Mouse (Mus musculus) heart, embryonic 14.5 days (tissue): Measurements from ENCODE around the gene Pgm2l1. TPM values are rescaled to one million over a fixed set of nuclear protein-coding genes. Genes with fewer than 3 reads are reported as not detected.

Experiments used
- ATAC-seq: fragments of 200-750 bp; cut with Nextera tagmentation; 2 replicates; pipeline ENCODE4 v1.8.0; 2017; ENCODE audit warnings: low read depth, moderate TSS enrichment; ENCODE audit not compliant: insufficient number of reproducible peaks, insufficient read depth, low FRiP score
- H3K27ac ChIP-seq, 2 experiments: fragments of 200-500 bp in 1 of 2; fragments of 300-500 bp in 1 of 2; sonication (generic) in 1 of 2; replicated peaks in 1 of 2; 2 replicates each; pipeline ENCODE4 v1.5.1; 2012 to 2014; ENCODE audit warnings: low read depth in 2 of 2, low read length in 2 of 2, control low read depth in 1 of 2, mild to moderate bottlenecking in 1 of 2, mixed read lengths in 1 of 2; ENCODE audit not compliant: control insufficient read depth in 1 of 2, insufficient read depth in 1 of 2
- H3K27me3 ChIP-seq: fragments of 300-500 bp; sonication (generic); 2 replicates; pipeline ENCODE4 v1.6.1; 2014; ENCODE audit warnings: mild to moderate bottlenecking, low read length, control low read depth; ENCODE audit not compliant: control insufficient read depth, insufficient read depth
- H3K36me3 ChIP-seq: fragments of 300-500 bp; sonication (generic); 2 replicates; pipeline ENCODE4 v1.6.1; 2014; ENCODE audit warnings: mild to moderate bottlenecking, control low read depth, low read length, mixed read lengths; ENCODE audit not compliant: control insufficient read depth, insufficient read depth
- H3K4me1 ChIP-seq, 2 experiments: fragments of 200-500 bp in 1 of 2; fragments of 300-500 bp in 1 of 2; sonication (generic) in 1 of 2; 2 replicates each; pipeline ENCODE4 v1.6.1; 2012 to 2014; ENCODE audit warnings: low read length in 2 of 2, control low read depth in 1 of 2, mixed read lengths in 1 of 2; ENCODE audit not compliant: control insufficient read depth in 2 of 2, insufficient read depth in 2 of 2
- H3K4me2 ChIP-seq: fragments of 300-500 bp; sonication (generic); 2 replicates; pipeline ENCODE4 v1.6.1; 2014; ENCODE audit warnings: mild to moderate bottlenecking, low read length
- H3K4me3 ChIP-seq, 2 experiments: fragments of 200-500 bp in 1 of 2; fragments of 300-500 bp in 1 of 2; sonication (generic) in 1 of 2; 2 replicates each; pipeline ENCODE4 v1.5.1; 2012 to 2014; ENCODE audit warnings: low read length in 2 of 2, mild to moderate bottlenecking in 2 of 2, control low read depth in 1 of 2, low read depth in 1 of 2, moderate library complexity in 1 of 2; ENCODE audit not compliant: control insufficient read depth in 1 of 2, insufficient read depth in 1 of 2
- H3K9ac ChIP-seq: fragments of 300-500 bp; sonication (generic); 2 replicates; pipeline ENCODE4 v1.6.1; 2014; ENCODE audit warnings: mild to moderate bottlenecking, low read length
- H3K9me3 ChIP-seq: fragments of 300-500 bp; sonication (generic); 2 replicates; pipeline ENCODE4 v1.6.1; 2016; ENCODE audit warnings: low read length, control low read depth; ENCODE audit not compliant: control insufficient read depth
- WGBS: fragments of 180-500 bp; shearing (Covaris S2); extraction: QIAGEN DNeasy Blood & Tissue Kit; methylation state at CpG from one replicate; pipeline ENCODE4 v1.1.7; 2014; 5-methylcytosine and 5-hydroxymethylcytosine counted together
- polyA plus RNA-seq: library from polyadenylated mRNA; unstranded; fragments of >200 nt; fragmentation: Nextera tagmentation; extraction: Ambion mirVana; gene quantifications from 2 replicates; pipeline ENCODE4 v1.2.1, GENCODE M21; 2014

Pgm2l1 gene
- polyA plus RNA-seq, 1 experiment from 2014 or later: 2.1 TPM

DNA sequence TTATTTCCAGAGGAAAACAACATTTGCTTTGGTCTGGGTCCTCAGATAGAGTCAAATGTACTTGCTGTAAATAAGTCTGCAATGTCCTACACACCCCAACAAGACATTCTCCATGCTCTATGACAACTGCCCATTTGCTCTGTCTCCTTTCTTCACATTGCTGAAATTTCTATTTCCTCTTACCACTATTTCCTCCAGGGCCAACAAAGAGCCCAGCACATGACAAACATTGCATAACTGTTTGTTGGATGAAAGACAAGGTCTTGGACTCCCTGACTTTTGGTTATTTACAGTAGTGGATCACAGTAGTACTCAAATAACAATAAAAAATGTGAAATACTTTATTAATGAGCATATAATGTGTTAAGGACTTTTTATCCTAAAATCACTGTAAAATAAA, 19.3 kb upstream of the Pgm2l1 start:
- Histone ChIP-seq H3K9ac (no peak overlapping the region), H3K4me2 (no peak overlapping the region), H3K4me3 (no peak overlapping the region), H3K27ac (no peak overlapping the region), H3K9me3 (no peaks in the 10 kb centered on the region), H3K27me3 (no peaks in the 10 kb centered on the region), H3K4me1 (peaks cover 6 to 10% of the 10 kb centered on the region in 2 experiments), H3K36me3 (no peaks in the 10 kb centered on the region)
- no peak for ATAC-seq

DNA sequence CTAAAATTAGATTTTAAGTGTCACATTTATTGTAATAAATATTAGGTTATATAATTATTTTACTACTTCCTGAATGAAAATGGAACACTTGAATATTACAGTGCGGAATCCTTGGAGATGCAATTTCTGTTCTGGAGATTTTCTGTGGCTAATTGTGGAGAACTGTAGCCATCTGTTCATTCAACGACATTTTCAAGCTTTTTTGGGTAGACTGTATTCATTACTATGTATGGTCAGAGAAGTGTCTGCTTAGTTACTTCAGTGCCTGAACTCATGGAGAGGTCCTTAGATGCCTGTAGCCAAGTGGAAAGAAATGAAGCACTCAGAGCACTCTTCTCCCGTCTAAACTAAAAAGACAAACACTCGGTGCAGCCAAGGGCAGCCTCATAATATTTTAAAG, 12.9 kb upstream of the Pgm2l1 start:
- ATAC-seq: no peak

DNA sequence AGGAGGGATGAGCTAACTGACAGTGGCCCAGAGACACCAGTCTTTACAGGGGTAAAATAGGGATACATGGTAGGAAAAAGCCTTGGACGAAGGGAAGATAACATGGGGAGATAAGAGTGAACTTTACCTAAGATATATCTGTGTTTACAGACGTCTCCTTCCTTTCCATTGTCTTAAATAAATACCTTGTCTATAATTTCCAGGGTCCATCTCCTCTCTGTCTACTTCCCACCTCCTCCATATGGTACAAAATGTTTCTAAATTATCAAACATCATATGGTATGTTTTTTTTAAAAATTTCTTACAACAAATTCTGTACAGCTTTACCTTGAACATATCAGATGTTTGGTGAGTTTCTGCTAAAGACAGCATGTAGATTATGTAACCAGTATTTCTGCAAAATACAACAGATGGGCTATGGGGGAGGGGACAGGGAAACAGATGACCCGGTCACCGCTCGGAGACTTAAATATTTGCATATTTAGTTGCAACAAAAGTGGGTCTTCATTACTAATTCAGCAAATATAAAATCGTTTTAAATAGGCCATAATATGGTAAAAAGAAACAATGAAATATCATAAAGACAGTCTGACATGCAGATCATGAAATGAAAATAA, 12.0 kb upstream of the Pgm2l1 start:
- 56% methylated on average over 6 of the region's 6 CpGs for WGBS
- H3K4me3 ChIP-seq: no peak overlapping the region
- peaks cover 0 to 3% of the 10 kb centered on the region in 2 experiments; a peak in 2 of 4 replicates for H3K4me1 ChIP-seq
- no peaks in the 10 kb centered on the region for H3K27me3 ChIP-seq
- ATAC-seq: no peak
- no peak overlapping the region for H3K4me2 ChIP-seq
- H3K36me3 ChIP-seq: no peaks in the 10 kb centered on the region
- no peaks in the 10 kb centered on the region for H3K9me3 ChIP-seq
- H3K27ac ChIP-seq: no peak overlapping the region
- H3K9ac ChIP-seq: no peak overlapping the region

More for the DNA sequence above, 12.9 kb upstream of the Pgm2l1 start:
- H3K27ac ChIP-seq: no peak overlapping the region
- H3K36me3 ChIP-seq: no peaks in the 10 kb centered on the region
- WGBS: 68% methylated on average over 4 of the region's 4 CpGs
- H3K9ac ChIP-seq: no peak overlapping the region
- no peaks in the 10 kb centered on the region for H3K27me3 ChIP-seq
- no peak overlapping the region for H3K4me2 ChIP-seq
- no peaks in the 10 kb centered on the region for H3K9me3 ChIP-seq
- H3K4me3 ChIP-seq: no peak overlapping the region
- H3K4me1 ChIP-seq: peaks cover 0 to 3% of the 10 kb centered on the region in 2 experiments; a peak in 2 of 4 replicates

DNA sequence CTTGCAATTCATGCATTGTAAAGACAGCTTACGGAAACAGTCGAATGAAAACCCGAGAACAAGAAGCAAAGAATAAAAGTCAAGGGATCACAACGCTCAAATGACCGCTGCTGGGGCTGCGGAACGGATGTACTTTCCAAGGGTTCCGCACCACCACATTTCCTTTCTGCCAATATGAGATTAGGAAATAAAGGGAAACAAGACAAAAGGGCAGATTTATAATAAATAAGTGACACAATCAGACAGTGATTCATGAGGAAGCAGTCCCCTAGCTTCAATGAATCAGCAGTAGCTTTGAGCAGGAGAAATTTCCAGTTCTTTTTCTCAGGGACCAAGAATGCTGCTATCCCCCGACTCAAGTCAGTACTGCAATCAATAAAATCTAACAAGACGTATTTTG, 11.2 kb upstream of the Pgm2l1 start:
- no peak overlapping the region for H3K4me2 ChIP-seq
- no peaks in the 10 kb centered on the region for H3K36me3 ChIP-seq
- ATAC-seq: no peak
- H3K9me3 ChIP-seq: no peaks in the 10 kb centered on the region
- no peak overlapping the region for H3K4me3 ChIP-seq
- WGBS: 67% methylated on average over 10 of the region's 10 CpGs
- H3K4me1 ChIP-seq: peaks cover 0 to 3% of the 10 kb centered on the region in 2 experiments; a peak in 2 of 4 replicates
- H3K27me3 ChIP-seq: no peaks in the 10 kb centered on the region
- no peak overlapping the region for H3K9ac ChIP-seq
- H3K27ac ChIP-seq: no peak overlapping the region; a peak in 1 of 4 replicates

DNA sequence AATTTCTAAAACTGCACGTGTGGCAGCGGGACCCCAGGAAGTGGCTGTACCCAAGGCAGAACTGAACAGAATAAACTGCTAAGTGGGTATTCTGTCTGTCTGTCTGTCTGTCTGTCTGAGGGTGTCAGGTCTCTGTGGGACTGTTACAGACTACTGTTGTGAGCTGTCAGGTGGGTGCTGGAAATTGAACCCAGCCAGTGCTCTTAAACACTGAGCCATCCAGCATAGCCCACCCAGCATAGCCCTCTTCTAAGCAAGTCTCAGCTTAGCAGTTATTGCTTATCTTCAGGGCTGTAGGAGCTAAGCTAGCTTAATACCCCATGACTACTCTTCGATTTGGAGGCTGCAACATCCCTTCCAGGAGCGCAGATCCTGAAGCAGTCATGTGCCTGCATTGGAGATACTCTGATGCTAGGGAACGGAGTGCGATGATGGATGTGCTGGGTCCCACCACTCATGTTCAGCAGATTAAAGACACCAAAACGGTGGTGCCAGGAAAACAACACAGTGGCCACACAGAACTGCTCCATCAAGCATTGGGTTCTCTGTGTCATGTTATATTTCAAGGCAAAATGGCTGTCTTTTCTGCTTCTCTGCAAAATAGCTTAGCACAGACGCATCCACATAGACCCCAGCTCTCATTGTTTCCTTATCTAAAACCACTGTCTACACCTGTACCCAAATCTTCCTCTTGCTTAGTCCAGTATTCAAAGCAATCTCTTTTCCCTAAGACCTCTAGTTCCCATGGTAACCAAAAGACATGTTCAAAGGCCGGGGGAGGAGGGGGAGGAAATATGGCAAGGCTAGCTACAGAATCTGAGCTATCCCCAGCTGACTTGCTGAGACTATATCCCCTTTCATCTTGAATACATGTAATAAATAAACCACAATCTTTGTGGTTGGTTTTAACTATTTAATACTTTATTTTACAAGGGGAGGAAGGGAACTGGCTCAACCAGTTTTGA, 10.3 kb upstream of the Pgm2l1 start:
- H3K27ac ChIP-seq: peak overlapping the region in 1 of 2 experiments; percentile 30; a peak in 1 of 4 replicates
- H3K9ac ChIP-seq: no peak overlapping the region
- H3K4me2 ChIP-seq: no peak overlapping the region
- no peaks in the 10 kb centered on the region for H3K36me3 ChIP-seq
- no peak overlapping the region for H3K4me3 ChIP-seq
- no peaks in the 10 kb centered on the region for H3K27me3 ChIP-seq
- no peak for ATAC-seq
- 67% methylated on average over 9 of the region's 9 CpGs for WGBS
- peaks cover 0 to 3% of the 10 kb centered on the region in 2 experiments; a peak in 2 of 4 replicates for H3K4me1 ChIP-seq
- H3K9me3 ChIP-seq: no peaks in the 10 kb centered on the region

DNA sequence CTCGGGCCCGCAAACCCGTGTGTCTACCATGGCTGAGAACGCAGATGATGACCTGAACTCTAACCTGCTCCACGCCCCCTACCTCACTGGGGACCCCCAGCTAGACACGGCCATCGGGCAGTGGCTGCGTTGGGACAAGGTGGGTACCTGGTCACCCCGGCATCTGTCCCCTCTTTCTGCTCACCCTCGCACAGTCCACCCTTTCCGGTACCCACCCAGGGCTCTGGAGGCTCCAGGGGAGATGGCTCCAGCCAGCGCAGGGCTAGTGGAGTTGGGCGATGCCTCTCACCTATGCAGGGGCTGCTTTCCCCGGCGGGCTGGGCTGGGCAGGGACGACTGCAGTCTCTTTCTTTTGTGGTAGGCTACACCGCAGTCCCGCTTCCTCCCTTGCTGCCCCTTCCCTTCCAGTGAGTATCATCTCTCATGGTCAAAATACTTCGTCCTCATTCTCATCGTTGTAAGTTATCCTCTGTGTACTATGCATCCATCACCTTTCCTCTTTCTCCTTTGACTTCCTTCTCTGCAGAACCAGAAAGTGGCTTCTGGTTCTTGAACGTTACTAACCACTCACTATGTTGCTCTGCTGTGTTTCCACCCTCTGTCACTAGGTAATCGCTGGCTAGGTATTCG, 817 bp downstream of the Pgm2l1 start:
- H3K4me1 ChIP-seq: peaks cover 0 to 4% of the 10 kb centered on the region in 2 experiments; a peak in 1 of 4 replicates
- peak overlapping the region; percentile 100 for H3K4me2 ChIP-seq
- WGBS: 1% methylated on average over 23 of the region's 23 CpGs
- ATAC-seq: peak; percentile 38; the same call in 1 of the 2 replicates
- no peaks in the 10 kb centered on the region for H3K9me3 ChIP-seq
- H3K9ac ChIP-seq: peak overlapping the region; percentile 82
- no peaks in the 10 kb centered on the region for H3K36me3 ChIP-seq
- no peaks in the 10 kb centered on the region for H3K27me3 ChIP-seq
- H3K27ac ChIP-seq: peak overlapping the region in 1 of 2 experiments; percentile 80; a peak in 2 of 4 replicates
- H3K4me3 ChIP-seq: peak overlapping the region; percentile 74 to 82

DNA sequence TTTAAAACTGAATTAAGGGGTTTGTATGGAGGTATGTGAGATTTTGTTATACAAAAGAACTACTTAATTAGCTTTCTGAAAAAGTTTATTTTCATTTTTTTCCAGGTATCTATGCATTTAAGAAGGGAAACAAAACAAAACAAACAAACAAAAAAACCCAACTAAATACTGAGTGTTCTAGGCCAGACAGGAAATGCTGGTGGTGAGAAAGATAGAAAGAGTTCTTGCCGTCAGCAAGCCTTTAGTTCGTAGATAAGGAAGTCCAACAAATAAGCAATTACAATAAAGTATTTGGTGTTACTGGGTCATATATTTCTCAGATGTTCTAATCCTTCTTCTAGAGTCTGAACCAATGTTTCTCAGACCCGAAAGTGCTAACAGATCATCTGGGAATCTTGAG, 1.8 kb downstream of the Pgm2l1 start:
- WGBS: 59% methylated on average over 3 of the region's 3 CpGs
- ATAC-seq: no peak

More for the DNA sequence above, 1.8 kb downstream of the Pgm2l1 start:
- H3K27ac ChIP-seq: no peak overlapping the region
- H3K9ac ChIP-seq: 0 out of 2 replicates have a peak overlapping the region, but pooled peaks have one; percentile 82
- H3K4me2 ChIP-seq: peak overlapping the region; percentile 100
- no peaks in the 10 kb centered on the region for H3K36me3 ChIP-seq
- no peak overlapping the region for H3K4me3 ChIP-seq
- no peaks in the 10 kb centered on the region for H3K9me3 ChIP-seq
- peaks cover 0 to 4% of the 10 kb centered on the region in 2 experiments; a peak in 1 of 4 replicates for H3K4me1 ChIP-seq
- H3K27me3 ChIP-seq: no peaks in the 10 kb centered on the region
